Mouse (Mus musculus) hindbrain, embryonic 11.5 days (tissue): ENCODE measurements around the gene Spata21. TPM values are rescaled to one million over a fixed set of nuclear protein-coding genes. Genes with fewer than 3 reads are reported as not detected.

Experiments used
- ATAC-seq: fragments of 200-750 bp; cut with Nextera tagmentation; 2 replicates; pipeline ENCODE4 v1.8.0; 2017; ENCODE audit warnings: mild to moderate bottlenecking, moderate TSS enrichment, moderate library complexity; ENCODE audit not compliant: low FRiP score
- DNase-seq: peaks from one replicate; pipeline ENCODE4 v3.0.0-alpha.2; 2015; ENCODE audit warnings: low spot score
- H3K27ac ChIP-seq: fragments of 300-500 bp; sonication (generic); 2 replicates; pipeline ENCODE4 v1.5.1; 2014; ENCODE audit warnings: mild to moderate bottlenecking, low read depth, low read length
- H3K27me3 ChIP-seq: fragments of 300-500 bp; sonication (generic); 2 replicates; pipeline ENCODE4 v1.6.1; 2014; ENCODE audit warnings: mild to moderate bottlenecking, low read length, moderate library complexity, mixed read lengths; ENCODE audit not compliant: control insufficient read depth, insufficient read depth
- H3K36me3 ChIP-seq: fragments of 300-500 bp; sonication (generic); 2 replicates; pipeline ENCODE4 v1.6.1; 2014; ENCODE audit warnings: mild to moderate bottlenecking, low read length, moderate library complexity, mixed read lengths; ENCODE audit not compliant: control insufficient read depth, insufficient read depth
- H3K4me1 ChIP-seq: fragments of 300-500 bp; sonication (generic); replicated peaks from 2 replicates; pipeline ENCODE4 v1.6.1; 2014; ENCODE audit warnings: low read length, mixed read lengths; ENCODE audit not compliant: control insufficient read depth, insufficient read depth
- H3K4me2 ChIP-seq: fragments of 300-500 bp; sonication (generic); replicated peaks from 2 replicates; pipeline ENCODE4 v1.6.1; 2014; ENCODE audit warnings: mild to moderate bottlenecking, low read depth, low read length
- H3K4me3 ChIP-seq: fragments of 300-500 bp; sonication (generic); 2 replicates; pipeline ENCODE4 v1.5.1; 2014; ENCODE audit warnings: low read depth, low read length
- H3K9ac ChIP-seq: fragments of 300-500 bp; sonication (generic); 2 replicates; pipeline ENCODE4 v1.6.1; 2014; ENCODE audit warnings: low read depth, low read length
- H3K9me3 ChIP-seq: fragments of 300-500 bp; sonication (generic); 2 replicates; pipeline ENCODE4 v1.6.1; 2016; ENCODE audit warnings: low read length; ENCODE audit not compliant: control insufficient read depth
- WGBS: fragments of 180-500 bp; shearing (Covaris S2); extraction: QIAGEN DNeasy Blood & Tissue Kit; methylation state at CpG from one replicate; pipeline ENCODE4 v1.1.7; 2014; 5-methylcytosine and 5-hydroxymethylcytosine counted together
- polyA plus RNA-seq: library from polyadenylated mRNA; unstranded; fragments of >200 nt; fragmentation: Nextera tagmentation; extraction: Ambion mirVana; gene quantifications from 2 replicates; pipeline ENCODE4 v1.2.1, GENCODE M21; 2014

Gene Spata21
- polyA plus RNA-seq, 1 experiment from 2014 or later: 0.19 TPM

DNA sequence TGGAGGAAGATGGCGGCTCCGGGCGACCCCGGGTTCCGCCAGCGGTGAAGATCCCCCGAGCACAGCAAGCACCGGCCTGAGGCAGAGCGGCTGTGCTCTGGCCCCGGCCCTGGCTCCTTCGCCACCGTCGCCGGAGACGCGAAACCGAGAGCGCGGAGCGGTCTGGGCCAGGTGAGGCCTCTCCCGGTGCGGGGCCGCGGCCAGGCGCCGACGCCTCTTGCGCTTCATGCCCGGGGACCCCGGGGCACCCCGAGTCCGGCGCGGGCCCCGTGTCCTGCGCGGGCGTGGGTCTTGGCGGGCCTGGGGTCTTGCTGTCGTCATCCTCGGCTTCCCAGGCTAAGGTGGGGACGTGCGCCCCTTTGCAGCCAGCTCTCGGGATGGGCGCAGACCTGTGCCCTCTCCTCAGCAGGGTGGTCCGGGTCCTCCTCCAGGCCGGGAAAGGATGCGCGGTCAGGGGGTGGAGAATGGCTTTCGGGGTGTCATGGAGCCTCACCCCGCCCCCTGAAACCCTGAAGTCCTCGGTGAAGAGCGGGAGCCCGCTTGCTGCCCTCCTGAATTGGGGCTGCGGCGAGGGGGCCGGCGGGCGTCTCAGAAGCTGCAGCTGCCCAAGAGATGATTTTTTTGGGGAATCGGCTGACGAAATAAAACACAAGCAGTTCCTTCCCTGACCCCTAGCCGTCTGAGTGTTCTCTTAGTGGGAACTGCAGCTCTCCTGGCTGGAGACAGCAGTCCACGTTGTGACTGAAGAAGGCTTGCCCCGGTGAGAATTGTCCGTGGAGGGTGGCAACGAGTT, 60.1 kb downstream of the Spata21 start:
- Histone ChIP-seq H3K9me3 (no peaks in the 10 kb centered on the region), H3K4me1 (0 out of 2 replicates have a peak, but pooled peaks cover 2% of the 10 kb centered on the region), H3K27me3 (no peaks in the 10 kb centered on the region), H3K9ac (peak overlapping the region; percentile 91), H3K4me3 (peak overlapping the region; percentile 93), H3K4me2 (peak overlapping the region; percentile 69), H3K36me3 (no peaks in the 10 kb centered on the region), H3K27ac (peak overlapping the region; percentile 67; the same call in 1 of the 2 replicates)
- DNase-seq: peak; percentile 56
- peak; percentile 83 for ATAC-seq
- under 1% methylated on average over 45 of the region's 66 CpGs for WGBS

- WGBS: 45% methylated on average over 7 of the region's 7 CpGs
- no peaks in the 10 kb centered on the region for H3K27me3 ChIP-seq
- peak overlapping the region; percentile 93 for H3K4me3 ChIP-seq
- H3K4me1 ChIP-seq: 0 out of 2 replicates have a peak, but pooled peaks cover 2% of the 10 kb centered on the region
- peak overlapping the region; percentile 69 for H3K4me2 ChIP-seq
- no peak overlapping the region for H3K27ac ChIP-seq
- no peaks in the 10 kb centered on the region for H3K36me3 ChIP-seq
- peak overlapping the region; percentile 91 for H3K9ac ChIP-seq
- no peak for ATAC-seq
- H3K9me3 ChIP-seq: no peaks in the 10 kb centered on the region
- no peak for DNase-seq
Measured at GRCm38 (mm10) chr4:141149116-141149515, 61.0 kb downstream of the Spata21 start.

- no peaks in the 10 kb centered on the region for H3K9me3 ChIP-seq
- H3K4me2 ChIP-seq: no peak overlapping the region
- no peaks in the 10 kb centered on the region for H3K27me3 ChIP-seq
- no peak overlapping the region for H3K27ac ChIP-seq
- 85% methylated on average over 4 of the region's 4 CpGs for WGBS
- ATAC-seq (no peak), DNase-seq (no peak)
- no peak overlapping the region for H3K4me3 ChIP-seq
- H3K9ac ChIP-seq: no peak overlapping the region
- no peaks in the 10 kb centered on the region for H3K36me3 ChIP-seq
- H3K4me1 ChIP-seq: 0 out of 2 replicates have a peak, but pooled peaks cover 2% of the 10 kb centered on the region
Measured at GRCm38 (mm10) chr4:141157485-141157884, 69.4 kb downstream of the Spata21 start.

GRCm38 (mm10) chr4:141158609-141159008, 70.5 kb downstream of the Spata21 start:
- DNase-seq (no peak), ATAC-seq (no peak)
- no peaks in the 10 kb centered on the region for H3K27me3 ChIP-seq
- 0 out of 2 replicates have a peak, but pooled peaks cover 2% of the 10 kb centered on the region for H3K4me1 ChIP-seq
- no peaks in the 10 kb centered on the region for H3K36me3 ChIP-seq
- no peak overlapping the region for H3K4me3 ChIP-seq
- no peaks in the 10 kb centered on the region for H3K9me3 ChIP-seq
- H3K9ac ChIP-seq: no peak overlapping the region
- 96% methylated on average over 2 of the region's 2 CpGs for WGBS
- no peak overlapping the region for H3K4me2 ChIP-seq
- H3K27ac ChIP-seq: no peak overlapping the region

DNA sequence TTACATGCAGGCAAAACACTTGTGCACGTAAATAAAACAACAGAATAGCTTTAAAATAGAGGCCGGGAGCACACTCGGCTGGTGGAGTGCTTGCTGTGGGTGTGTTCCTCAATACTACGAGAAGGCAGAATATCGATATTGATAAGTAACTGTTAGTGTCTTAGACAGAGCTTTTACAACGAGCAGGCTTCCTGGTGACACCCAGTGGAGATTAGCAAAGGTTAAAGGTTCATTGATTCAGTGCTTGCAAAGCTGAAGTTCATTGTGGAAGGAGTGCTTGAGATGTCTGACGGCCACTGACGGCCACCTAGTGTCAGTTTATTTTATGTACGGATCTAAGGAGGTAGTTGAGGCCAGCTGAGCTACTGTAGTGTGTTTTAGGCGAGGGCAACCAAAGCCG, 71.0 kb downstream of the Spata21 start:
- Histone ChIP-seq H3K27me3 (no peaks in the 10 kb centered on the region), H3K9ac (no peak overlapping the region), H3K4me2 (no peak overlapping the region), H3K36me3 (no peaks in the 10 kb centered on the region), H3K4me1 (0 out of 2 replicates have a peak, but pooled peaks cover 2% of the 10 kb centered on the region), H3K27ac (no peak overlapping the region), H3K9me3 (no peaks in the 10 kb centered on the region), H3K4me3 (no peak overlapping the region)
- WGBS: 65% methylated on average over 11 of the region's 11 CpGs
- DNase-seq: no peak
- ATAC-seq: no peak

DNA sequence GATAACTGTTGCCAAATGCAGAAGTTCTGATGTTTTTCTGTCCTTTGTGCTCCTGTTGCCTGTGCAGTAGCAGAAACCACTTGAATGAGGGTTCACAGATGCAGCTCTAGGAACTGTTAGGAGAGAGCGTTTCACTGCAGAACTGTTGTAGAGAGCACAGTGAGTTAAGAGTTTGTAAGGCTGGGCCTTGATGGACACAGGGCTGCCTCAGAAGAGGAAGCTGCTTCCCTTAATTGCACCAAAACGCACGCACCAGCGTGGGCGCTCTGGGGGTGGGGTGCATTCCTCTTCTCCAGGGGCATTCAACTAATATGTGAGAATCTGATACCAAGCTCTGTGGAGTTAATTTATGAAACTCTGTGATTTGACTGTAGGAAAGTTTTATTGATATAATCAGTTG, 71.5 kb downstream of the Spata21 start:
- no peak for DNase-seq
- Histone ChIP-seq H3K27me3 (no peaks in the 10 kb centered on the region), H3K36me3 (no peaks in the 10 kb centered on the region), H3K4me3 (no peak overlapping the region), H3K4me1 (0 out of 2 replicates have a peak, but pooled peaks cover 2% of the 10 kb centered on the region), H3K27ac (no peak overlapping the region), H3K9ac (no peak overlapping the region), H3K4me2 (no peak overlapping the region), H3K9me3 (0 out of 2 replicates have a peak, but pooled peaks cover 1% of the 10 kb centered on the region)
- ATAC-seq: no peak
- 89% methylated on average over 5 of the region's 5 CpGs for WGBS

- no peak for ATAC-seq
Measured at GRCm38 (mm10) chr4:141160193-141160592, 72.1 kb downstream of the Spata21 start.

GRCm38 (mm10) chr4:141161699-141162208, 73.6 kb downstream of the Spata21 start:
- Histone ChIP-seq H3K9ac (no peak overlapping the region), H3K4me1 (0 out of 2 replicates have a peak, but pooled peaks cover 2% of the 10 kb centered on the region), H3K9me3 (0 out of 2 replicates have a peak, but pooled peaks cover 2% of the 10 kb centered on the region), H3K36me3 (no peaks in the 10 kb centered on the region; the same call in 1 of the 2 replicates), H3K27ac (no peak overlapping the region), H3K27me3 (no peaks in the 10 kb centered on the region), H3K4me2 (no peak overlapping the region), H3K4me3 (no peak overlapping the region)
- no peak for DNase-seq
- WGBS: 95% methylated on average over 6 of the region's 6 CpGs
- no peak for ATAC-seq

More at GRCm38 (mm10) chr4:141160193-141160592, 72.1 kb downstream of the Spata21 start:
- Histone ChIP-seq H3K4me2 (no peak overlapping the region), H3K4me3 (no peak overlapping the region), H3K9ac (no peak overlapping the region), H3K4me1 (0 out of 2 replicates have a peak, but pooled peaks cover 2% of the 10 kb centered on the region), H3K9me3 (0 out of 2 replicates have a peak, but pooled peaks cover 2% of the 10 kb centered on the region), H3K27me3 (no peaks in the 10 kb centered on the region), H3K36me3 (no peaks in the 10 kb centered on the region), H3K27ac (no peak overlapping the region)
- DNase-seq: no peak
- 92% methylated on average over 4 of the region's 4 CpGs for WGBS
